Mouse (Mus musculus) urinary bladder, postnatal 10 days (tissue): ENCODE results near the gene Pld2.
"Not testable (repeated sequence)": the region's sequence is repeated elsewhere in the genome, so short reads cannot be mapped to it uniquely, and the experiment has no call there.

Experiments
- DNase-seq: peaks from one replicate; pipeline ENCODE4 v3.0.0; 2022; ENCODE audit warnings: low spot score

The Pld2 gene

GRCm38 (mm10) chr11:70539877-70540587, at the start of gene Pld2:
Gene Pld2, plus strand, starts transcription at chr11:70540064.
- peak; percentile 62 for DNase-seq

DNA sequence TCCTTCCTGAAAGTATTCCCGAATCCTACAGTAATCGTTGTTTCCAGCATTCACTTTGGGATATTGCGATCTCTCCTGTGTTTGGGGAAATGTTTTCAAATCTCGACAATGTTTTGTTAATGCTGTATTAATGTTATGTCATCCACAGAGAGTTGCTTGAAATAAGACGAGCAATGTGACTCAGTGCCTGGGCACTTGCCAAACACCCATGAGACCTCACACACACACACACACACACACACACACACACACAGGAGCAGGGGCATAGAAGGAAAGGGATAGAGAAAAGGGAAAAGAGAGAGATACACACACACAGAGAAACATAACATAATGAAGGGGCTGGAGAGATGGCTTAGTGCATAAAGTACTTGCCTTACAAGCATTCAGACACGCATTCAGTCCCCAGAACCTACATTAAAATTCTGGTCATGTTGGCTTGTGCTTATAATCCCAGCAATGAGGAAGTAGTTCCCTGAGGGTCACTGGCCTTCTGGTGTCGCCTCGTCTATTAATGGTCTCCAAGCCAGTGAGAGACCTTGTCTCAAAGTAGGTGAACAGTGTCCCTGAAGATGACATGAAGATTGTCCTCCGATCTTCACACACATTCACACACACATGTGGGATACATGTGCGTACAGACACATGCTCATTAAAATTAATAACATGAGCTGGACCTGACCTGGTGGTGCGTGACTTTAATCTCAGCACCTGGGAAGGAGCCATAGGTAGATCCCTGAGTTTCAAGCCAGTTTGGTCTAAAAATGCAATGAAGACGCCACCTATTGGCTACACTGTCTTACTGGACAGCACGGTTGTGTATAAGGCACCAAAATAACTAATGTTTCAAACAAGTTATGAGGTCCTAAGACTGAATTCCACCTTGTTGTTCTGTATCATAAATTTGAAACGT, 40.0 kb upstream of the Pld2 start:
- DNase-seq: no peak

GRCm38 (mm10) chr11:70500476-70500812, 39.4 kb upstream of the Pld2 start:
- DNase-seq: no peak

GRCm38 (mm10) chr11:70502018-70502417, 37.8 kb upstream of the Pld2 start:
- DNase-seq: no peak

GRCm38 (mm10) chr11:70504970-70505369, 34.9 kb upstream of the Pld2 start, which contains the start of gene Tm4sf5:
Gene Tm4sf5, plus strand, starts transcription at chr11:70505244.
- DNase-seq: no peak

GRCm38 (mm10) chr11:70506385-70506784, 33.5 kb upstream of the Pld2 start:
- DNase-seq: peak; percentile 42

DNA sequence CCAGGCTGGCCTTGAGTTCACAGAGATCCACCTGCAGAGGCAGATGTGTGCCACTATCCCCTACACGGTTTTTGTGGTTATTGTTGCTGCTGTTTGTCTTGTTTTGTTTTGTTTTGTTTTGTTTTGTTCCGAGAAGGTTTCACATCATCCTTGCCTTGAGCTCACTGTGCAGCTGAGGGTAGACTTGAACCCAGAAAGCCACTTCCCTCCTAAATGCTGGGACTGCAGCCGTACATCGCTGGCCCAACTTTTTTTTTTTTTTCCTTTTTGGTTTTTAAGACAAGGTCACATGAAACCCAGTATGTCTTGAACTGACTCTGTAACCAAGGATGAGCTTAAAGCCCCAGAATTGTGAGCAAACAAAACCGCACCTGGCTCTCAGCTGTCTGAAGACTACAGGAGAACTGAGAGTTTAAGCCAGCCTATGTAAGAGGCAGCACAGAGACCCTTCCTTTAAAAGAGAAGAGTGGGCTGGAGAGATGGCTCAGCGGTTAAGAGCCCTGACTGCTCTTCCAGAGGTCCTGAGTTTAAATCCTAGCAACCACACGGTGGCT, 32.8 kb upstream of the Pld2 start:
- no peak for DNase-seq

- no peak for DNase-seq
Measured at GRCm38 (mm10) chr11:70509753-70510564, 29.9 kb upstream of the Pld2 start.

DNA sequence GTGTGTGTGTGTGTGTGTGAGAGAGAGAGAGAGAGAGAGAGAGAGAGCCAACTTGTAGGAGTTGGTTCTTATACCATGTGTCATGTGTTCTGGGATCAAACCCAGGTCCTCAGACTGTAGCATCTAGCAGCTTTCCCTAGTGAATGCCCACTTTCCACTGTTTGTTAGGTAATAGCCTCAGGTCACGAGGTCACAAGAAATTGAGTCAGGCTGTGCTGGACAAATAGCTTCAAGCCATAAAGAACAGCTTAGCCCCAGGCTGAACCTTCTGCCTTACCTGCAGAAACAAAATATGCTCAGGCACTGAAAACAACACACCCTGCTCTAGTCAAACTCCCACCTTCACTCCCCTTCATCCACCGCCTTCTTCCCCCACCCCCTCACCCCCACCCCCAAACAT, 28.6 kb upstream of the Pld2 start:
- no peak for DNase-seq

GRCm38 (mm10) chr11:70511825-70512224, 28.0 kb upstream of the Pld2 start:
- no peak for DNase-seq

- DNase-seq: no peak
Measured at GRCm38 (mm10) chr11:70512709-70513342, 27.0 kb upstream of the Pld2 start.

- DNase-seq: no peak
Measured at GRCm38 (mm10) chr11:70513520-70513919, 26.3 kb upstream of the Pld2 start.

DNA sequence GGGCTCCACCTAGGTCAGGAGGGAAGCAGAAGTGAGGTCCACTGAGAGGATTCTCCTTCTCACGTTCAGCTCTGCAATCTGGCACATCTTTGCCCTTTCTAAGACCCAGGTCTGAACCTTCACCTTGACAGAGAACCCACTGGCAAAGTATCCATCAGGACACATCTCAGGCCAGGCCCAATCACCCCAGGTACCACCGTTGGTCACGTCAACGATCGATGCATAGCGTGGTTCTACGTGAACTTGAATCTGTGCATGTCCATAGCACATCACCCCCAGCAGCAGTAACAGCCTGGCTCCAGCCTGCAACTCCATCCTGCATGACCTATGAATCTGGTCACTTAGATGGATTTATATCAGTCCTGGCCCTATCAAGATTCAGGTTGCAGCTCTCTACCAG, 25.6 kb upstream of the Pld2 start, which contains the start of gene Vmo1:
Gene Vmo1, minus strand, starts transcription at position 329 of the 400 bp plus-strand sequence.
- DNase-seq: no peak

DNA sequence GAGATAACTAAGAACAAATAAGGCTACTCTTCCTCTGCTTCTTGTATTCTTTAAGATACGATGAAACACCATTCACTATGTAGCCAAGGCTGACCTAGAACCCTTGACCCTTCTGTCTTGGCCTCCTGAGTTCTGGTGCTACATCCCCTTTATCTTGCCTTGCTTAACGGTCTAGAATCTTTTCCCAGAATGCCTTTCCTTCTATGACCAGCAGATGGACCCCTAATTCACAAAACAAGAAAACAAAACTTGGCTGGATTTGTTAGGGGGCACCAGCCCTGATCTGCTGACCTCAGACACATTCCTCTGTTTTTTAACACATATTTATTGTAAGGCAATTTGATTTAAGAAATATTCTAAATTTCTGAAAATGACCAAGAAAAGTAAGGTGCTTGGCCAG, 23.5 kb upstream of the Pld2 start:
- no peak for DNase-seq

DNA sequence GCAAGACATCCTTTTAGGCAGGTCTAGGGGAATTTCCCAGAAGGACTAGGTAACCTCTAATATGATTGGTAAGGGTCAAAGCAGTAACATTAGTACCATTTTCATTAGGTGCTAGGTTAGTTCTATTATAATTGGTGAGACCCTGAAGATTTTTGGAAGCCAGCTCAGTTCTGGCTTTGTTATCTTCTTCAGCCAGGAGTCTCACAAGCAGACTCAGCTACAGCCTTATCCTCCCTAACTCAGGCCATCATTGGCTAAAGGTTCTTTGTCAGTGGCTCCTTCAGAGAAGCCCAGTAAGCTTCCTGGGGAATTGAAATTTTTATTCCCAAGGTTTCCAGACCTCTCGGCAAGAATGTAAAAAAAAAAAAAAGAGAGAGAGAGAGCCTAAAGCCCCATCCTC, 21.4 kb upstream of the Pld2 start:
- no peak for DNase-seq

DNA sequence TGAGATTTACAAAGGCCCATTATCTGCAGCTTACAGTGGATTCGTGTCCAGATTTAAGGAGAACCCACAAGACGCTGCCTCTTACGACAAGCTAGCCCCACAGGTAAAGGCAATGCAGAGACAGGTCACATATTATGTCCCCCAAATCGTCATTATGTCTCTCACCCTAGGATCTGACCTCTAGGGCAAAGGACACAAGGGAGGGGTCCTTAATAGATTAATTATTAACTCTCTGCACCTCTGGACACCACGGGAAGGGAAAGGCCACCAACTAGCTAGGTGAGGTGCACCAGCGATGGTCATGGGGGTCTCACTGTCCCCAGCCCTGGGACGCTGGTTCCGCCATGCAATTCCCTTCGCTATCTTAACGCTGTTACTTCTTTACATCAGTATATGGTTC, 20.9 kb upstream of the Pld2 start, which contains the start of gene Gltpd2:
Gene Gltpd2, plus strand, starts transcription at position 274 of the 400 bp plus-strand sequence.
- DNase-seq: no peak

GRCm38 (mm10) chr11:70520178-70520769, 19.6 kb upstream of the Pld2 start:
- DNase-seq: no peak

GRCm38 (mm10) chr11:70523306-70523989, 16.4 kb upstream of the Pld2 start:
- DNase-seq: not testable (repeated sequence)

- DNase-seq: no peak
Measured at GRCm38 (mm10) chr11:70524782-70525181, 15.1 kb upstream of the Pld2 start.

DNA sequence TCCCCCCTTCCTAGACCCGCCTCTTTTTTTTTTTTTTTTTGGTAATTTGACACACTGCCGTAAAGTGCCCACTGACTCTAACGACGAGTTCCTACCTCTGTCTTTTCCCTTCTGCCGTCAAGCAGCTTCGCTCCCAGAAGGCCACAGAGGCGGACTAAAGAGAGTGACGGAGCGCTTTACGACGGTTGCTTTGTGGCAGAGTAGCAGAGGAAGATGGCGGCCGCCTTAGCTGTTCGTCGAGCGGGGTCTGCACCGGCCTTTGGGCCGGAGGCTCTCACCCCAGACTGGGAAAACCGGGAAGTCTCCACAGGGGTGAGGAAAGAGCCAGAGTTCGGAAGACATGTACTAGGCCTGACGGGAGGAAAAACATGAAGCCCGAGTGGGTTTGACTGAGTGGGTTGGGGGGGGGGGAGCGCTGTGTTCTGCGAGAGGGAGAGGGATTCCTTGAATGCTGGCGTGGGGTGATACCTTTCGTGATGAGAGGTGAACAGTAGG, 14.6 kb upstream of the Pld2 start, which contains the start of gene Psmb6:
Gene Psmb6, plus strand, starts transcription at position 184 of the 495 bp plus-strand sequence.
- DNase-seq: peak; percentile 54
